Mouse (Mus musculus) kidney, embryonic 15.5 days (tissue): ENCODE results near the gene Tbc1d17. TPM values are rescaled to one million over a fixed set of nuclear protein-coding genes. Genes with fewer than 3 reads are reported as not detected.
A peak's percentile ranks its signal among the peaks of the same experiment; 100 is the strongest.

ENCODE experiments used
- ATAC-seq: fragments of 200-750 bp; cut with Nextera tagmentation; replicated peaks from 2 replicates; pipeline ENCODE4 v1.8.0; 2017; ENCODE audit warnings: moderate TSS enrichment; ENCODE audit not compliant: low FRiP score
- H3K27ac ChIP-seq: fragments of 300-500 bp; sonication (generic); 2 replicates; pipeline ENCODE4 v1.5.1; 2015; ENCODE audit warnings: mild to moderate bottlenecking, inconsistent platforms
- H3K27me3 ChIP-seq: fragments of 300-500 bp; sonication (generic); 2 replicates; pipeline ENCODE4 v1.6.1; 2015; ENCODE audit warnings: inconsistent platforms
- H3K36me3 ChIP-seq: fragments of 300-500 bp; sonication (generic); 2 replicates; pipeline ENCODE4 v1.6.1; 2015; ENCODE audit warnings: inconsistent platforms
- H3K4me1 ChIP-seq: fragments of 300-500 bp; sonication (generic); 2 replicates; pipeline ENCODE4 v1.6.1; 2015; ENCODE audit warnings: inconsistent platforms
- H3K4me2 ChIP-seq: fragments of 300-500 bp; sonication (generic); 2 replicates; pipeline ENCODE4 v1.6.1; 2015; ENCODE audit warnings: moderate library complexity, mild to moderate bottlenecking, inconsistent platforms
- H3K4me3 ChIP-seq: fragments of 300-500 bp; sonication (generic); replicated peaks from 2 replicates; pipeline ENCODE4 v1.5.1; 2015; ENCODE audit warnings: mild to moderate bottlenecking, inconsistent platforms
- H3K9ac ChIP-seq: fragments of 300-500 bp; sonication (generic); 2 replicates; pipeline ENCODE4 v1.6.1; 2015; ENCODE audit warnings: mild to moderate bottlenecking, inconsistent platforms
- H3K9me3 ChIP-seq: fragments of 300-500 bp; sonication (generic); replicated peaks from 2 replicates; pipeline ENCODE4 v1.6.1; 2016; ENCODE audit warnings: inconsistent platforms
- WGBS: fragments of 180-500 bp; shearing (Covaris S2); methylation state at CpG from one replicate; pipeline ENCODE4 v1.1.7; 2015; ENCODE audit warnings: mixed read lengths; 5-methylcytosine and 5-hydroxymethylcytosine counted together
- polyA plus RNA-seq: library from polyadenylated mRNA; unstranded; fragments of >200 nt; fragmentation: Nextera tagmentation; extraction: Ambion mirVana; gene quantifications from 2 replicates; pipeline ENCODE4 v1.2.1, GENCODE M21; 2015

Gene Tbc1d17
- polyA plus RNA-seq, 1 experiment from 2014 or later = 81.0 TPM

- peaks cover 39% of the 10 kb centered on the region for H3K36me3 ChIP-seq
- H3K4me2 ChIP-seq = peak overlapping the region; percentile 76
- WGBS = 23% methylated on average over 9 of the region's 9 CpGs
- peak overlapping the region; percentile 95 for H3K4me3 ChIP-seq
- H3K27me3 ChIP-seq = no peaks in the 10 kb centered on the region
- no peak for ATAC-seq
- no peaks in the 10 kb centered on the region for H3K9me3 ChIP-seq
- peak overlapping the region; percentile 99 for H3K9ac ChIP-seq
- H3K4me1 ChIP-seq = peaks cover 53% of the 10 kb centered on the region
- H3K27ac ChIP-seq = peak overlapping the region; percentile 100
These were observed 18.9 kb upstream of the Tbc1d17 start for GRCm38 (mm10) chr7:44867802-44868201.

GRCm38 (mm10) chr7:44867010-44867702, 18.3 kb upstream of the Tbc1d17 start:
- no peaks in the 10 kb centered on the region for H3K9me3 ChIP-seq
- peak overlapping the region; percentile 100 for H3K27ac ChIP-seq
- H3K9ac ChIP-seq = peak overlapping the region; percentile 99
- H3K36me3 ChIP-seq = peaks cover 45% of the 10 kb centered on the region
- H3K27me3 ChIP-seq = no peaks in the 10 kb centered on the region
- ATAC-seq = no peak
- 30% methylated on average over 19 of the region's 19 CpGs for WGBS
- H3K4me2 ChIP-seq = peak overlapping the region; percentile 76
- peak overlapping the region; percentile 95 for H3K4me3 ChIP-seq
- H3K4me1 ChIP-seq = peaks cover 50% of the 10 kb centered on the region

DNA sequence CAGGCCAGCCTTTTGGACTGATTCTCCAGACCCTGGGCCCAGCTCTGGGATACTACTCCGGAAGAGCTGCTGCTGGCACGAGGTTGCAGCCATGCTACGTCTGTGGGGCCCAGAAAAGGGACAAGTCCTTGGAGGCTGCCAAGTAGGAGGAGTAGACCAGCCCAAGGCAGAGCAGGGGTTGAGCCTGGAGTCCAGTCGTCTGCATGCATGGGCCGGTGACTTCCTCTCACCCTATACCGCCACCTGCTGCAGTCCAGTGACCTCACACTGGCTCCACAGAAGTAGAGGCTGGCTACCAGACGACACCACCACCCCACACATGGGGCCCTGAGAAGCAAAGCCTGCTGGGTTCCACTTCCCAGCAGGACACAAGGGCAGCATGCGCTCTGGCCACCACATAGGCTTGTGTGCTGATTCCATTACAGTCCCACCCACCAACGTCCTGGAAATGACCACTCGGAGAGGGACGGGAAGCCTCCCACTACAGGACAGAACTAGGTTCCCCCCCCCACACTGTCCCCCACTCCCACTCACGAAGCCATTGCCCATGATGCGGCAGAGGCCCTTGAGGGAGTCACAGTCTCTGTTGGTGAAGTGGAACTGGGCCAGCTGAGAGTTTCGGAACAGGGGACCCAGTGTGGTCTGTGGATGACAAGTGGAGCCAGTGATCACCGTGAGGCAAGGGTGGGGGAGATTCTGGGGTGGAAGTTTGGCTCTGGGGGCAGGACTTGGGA, 17.6 kb upstream of the Tbc1d17 start:
- Histone ChIP-seq H3K9me3 (no peaks in the 10 kb centered on the region), H3K27me3 (no peaks in the 10 kb centered on the region), H3K4me2 (peak overlapping the region; percentile 76), H3K4me1 (peaks cover 53% of the 10 kb centered on the region), H3K36me3 (peaks cover 52% of the 10 kb centered on the region), H3K4me3 (peak overlapping the region; percentile 95), H3K27ac (peak overlapping the region; percentile 100), H3K9ac (peak overlapping the region; percentile 99; the same call in 1 of the 2 replicates)
- no peak for ATAC-seq
- 26% methylated on average over 15 of the region's 15 CpGs for WGBS

GRCm38 (mm10) chr7:44864595-44865542, 16.0 kb upstream of the Tbc1d17 start:
- Histone ChIP-seq H3K4me3 (0 out of 2 replicates have a peak overlapping the region, but pooled peaks have one; percentile 7), H3K27me3 (no peaks in the 10 kb centered on the region), H3K9ac (0 out of 2 replicates have a peak overlapping the region, but pooled peaks have one; percentile 2), H3K4me1 (peaks cover 55% of the 10 kb centered on the region), H3K9me3 (no peaks in the 10 kb centered on the region), H3K4me2 (0 out of 2 replicates have a peak overlapping the region, but pooled peaks have one; percentile 3), H3K36me3 (peaks cover 59% of the 10 kb centered on the region), H3K27ac (0 out of 2 replicates have a peak overlapping the region, but pooled peaks have one; percentile 100)
- ATAC-seq = no peak
- 81% methylated on average over 24 of the region's 24 CpGs for WGBS

DNA sequence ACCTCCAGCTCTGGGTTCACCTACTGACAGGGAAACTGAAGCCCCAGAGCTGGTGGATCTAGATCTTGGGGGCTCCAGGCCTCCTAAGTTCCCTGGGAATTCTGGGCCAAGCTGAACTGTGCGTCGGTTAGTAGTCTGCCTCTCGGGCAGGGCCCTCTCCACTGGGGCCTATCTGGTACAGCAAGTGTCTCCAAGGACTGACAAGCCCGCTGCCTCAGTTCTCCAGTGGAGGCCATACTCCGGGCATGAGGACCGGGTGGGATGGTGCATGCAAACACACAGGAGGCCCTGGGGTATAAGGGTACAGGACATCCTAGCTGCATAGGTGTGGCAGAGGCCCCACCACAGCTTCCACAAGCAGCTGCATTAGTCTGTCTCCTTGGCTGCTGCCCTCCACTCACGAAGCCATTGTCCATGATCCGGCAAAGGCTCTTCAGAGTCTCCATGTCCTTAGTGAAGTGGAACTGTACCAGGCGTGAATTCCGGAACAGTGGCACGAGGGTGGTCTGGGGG, 15.2 kb upstream of the Tbc1d17 start:
- no peaks in the 10 kb centered on the region for H3K27me3 ChIP-seq
- no peak for ATAC-seq
- peaks cover 67% of the 10 kb centered on the region for H3K36me3 ChIP-seq
- H3K27ac ChIP-seq = no peak overlapping the region
- H3K9me3 ChIP-seq = no peaks in the 10 kb centered on the region
- WGBS = 90% methylated on average over 11 of the region's 11 CpGs
- no peak overlapping the region for H3K4me3 ChIP-seq
- H3K4me2 ChIP-seq = no peak overlapping the region
- H3K4me1 ChIP-seq = peaks cover 55% of the 10 kb centered on the region
- 0 out of 2 replicates have a peak overlapping the region, but pooled peaks have one; percentile 2 for H3K9ac ChIP-seq

DNA sequence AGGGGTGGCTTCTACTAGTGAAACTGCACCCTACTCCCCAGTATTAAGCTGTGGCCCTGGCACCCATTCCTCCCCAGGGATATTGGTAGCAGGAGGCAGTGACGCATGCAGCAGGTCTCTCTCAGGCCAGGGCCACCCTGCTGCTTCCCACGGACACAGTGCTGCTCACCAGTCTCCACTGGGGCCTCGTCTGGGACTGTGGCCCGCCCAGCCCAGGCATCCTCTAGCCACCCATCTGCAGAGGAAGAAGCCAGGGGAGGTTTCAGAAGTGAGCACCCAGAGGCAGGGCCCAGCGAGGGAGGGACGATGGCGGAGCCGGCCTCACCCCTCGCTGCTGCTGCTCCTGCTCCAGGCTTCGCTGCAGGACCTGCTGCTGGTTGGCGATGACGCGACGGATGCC, 14.3 kb upstream of the Tbc1d17 start:
- no peaks in the 10 kb centered on the region for H3K9me3 ChIP-seq
- H3K4me1 ChIP-seq = peaks cover 57% of the 10 kb centered on the region
- H3K36me3 ChIP-seq = peaks cover 69% of the 10 kb centered on the region
- H3K9ac ChIP-seq = no peak overlapping the region
- no peak overlapping the region for H3K4me2 ChIP-seq
- H3K4me3 ChIP-seq = no peak overlapping the region
- H3K27me3 ChIP-seq = no peaks in the 10 kb centered on the region
- no peak for ATAC-seq
- 90% methylated on average over 14 of the region's 14 CpGs for WGBS
- no peak overlapping the region for H3K27ac ChIP-seq

DNA sequence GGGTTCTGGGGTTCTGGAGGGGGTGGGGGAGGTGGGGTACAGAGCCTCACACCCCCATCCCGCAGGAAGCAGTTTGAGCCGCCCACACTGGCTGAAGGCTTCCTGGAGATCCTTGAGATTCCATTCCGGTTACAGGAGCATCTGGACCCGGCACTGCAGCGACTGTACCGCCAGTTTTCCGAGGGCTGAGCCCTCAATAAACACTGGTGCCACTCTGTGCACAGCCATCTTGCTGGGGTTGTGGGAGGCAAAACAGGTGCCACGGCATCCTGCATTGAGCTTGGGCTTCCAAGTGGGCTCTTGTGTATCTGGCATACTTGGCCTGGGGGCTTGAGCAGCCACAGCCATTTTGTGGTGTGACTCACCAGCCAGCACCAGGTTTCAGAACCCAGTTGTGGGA, 13.6 kb upstream of the Tbc1d17 start:
- Histone ChIP-seq H3K4me2 (no peak overlapping the region), H3K36me3 (peaks cover 69% of the 10 kb centered on the region), H3K9me3 (no peaks in the 10 kb centered on the region), H3K9ac (no peak overlapping the region), H3K27me3 (no peaks in the 10 kb centered on the region), H3K27ac (no peak overlapping the region), H3K4me1 (peaks cover 57% of the 10 kb centered on the region), H3K4me3 (no peak overlapping the region)
- ATAC-seq = no peak
- WGBS = 78% methylated on average over 8 of the region's 8 CpGs

GRCm38 (mm10) chr7:44861429-44861816, 12.5 kb upstream of the Tbc1d17 start:
- WGBS = 78% methylated on average over 14 of the region's 14 CpGs
- no peak for ATAC-seq
- no peak overlapping the region for H3K4me2 ChIP-seq
- peak overlapping the region; percentile 75 for H3K27ac ChIP-seq
- no peak overlapping the region for H3K9ac ChIP-seq
- no peaks in the 10 kb centered on the region for H3K27me3 ChIP-seq
- H3K36me3 ChIP-seq = peaks cover 66% of the 10 kb centered on the region
- H3K4me1 ChIP-seq = peaks cover 51% of the 10 kb centered on the region
- H3K9me3 ChIP-seq = no peaks in the 10 kb centered on the region
- H3K4me3 ChIP-seq = no peak overlapping the region

GRCm38 (mm10) chr7:44860576-44861428, 11.9 kb upstream of the Tbc1d17 start:
- H3K27ac ChIP-seq = peak overlapping the region; percentile 75
- 55% methylated on average over 22 of the region's 22 CpGs for whole genome bisulfite sequencing
- peaks cover 61% of the 10 kb centered on the region for H3K36me3 ChIP-seq
- peak; percentile 20; the same call in 1 of the 2 replicates for ATAC-seq
- peaks cover 51% of the 10 kb centered on the region for H3K4me1 ChIP-seq
- no peaks in the 10 kb centered on the region for H3K27me3 ChIP-seq
- 0 out of 2 replicates have a peak overlapping the region, but pooled peaks have one; percentile 12 for H3K4me2 ChIP-seq
- no peak overlapping the region for H3K9ac ChIP-seq
- H3K4me3 ChIP-seq = peak overlapping the region; percentile 13; the same call in 1 of the 2 replicates
- H3K9me3 ChIP-seq = no peaks in the 10 kb centered on the region

- Histone ChIP-seq H3K4me2 (no peak overlapping the region), H3K27me3 (no peaks in the 10 kb centered on the region), H3K4me3 (no peak overlapping the region), H3K27ac (0 out of 2 replicates have a peak overlapping the region, but pooled peaks have one; percentile 16), H3K36me3 (peaks cover 52% of the 10 kb centered on the region), H3K4me1 (peaks cover 51% of the 10 kb centered on the region), H3K9me3 (no peaks in the 10 kb centered on the region), H3K9ac (no peak overlapping the region)
- 94% methylated on average over 11 of the region's 11 CpGs for WGBS
- no peak for ATAC-seq
These were observed 11.0 kb upstream of the Tbc1d17 start for GRCm38 (mm10) chr7:44859896-44860295.
